ENCODE assay signal across 8 mouse cellular contexts in genomic region chr14:88347177-88347576, GRCm38 (mm10).
DNase-seq lines count a peak whose midpoint lies in the region; ATAC-seq lines count a peak whose summit lies in the region.

No protein-coding gene starts in this region.

- no peaks in the 10 kb centered on the region for H3K27me3 ChIP-seq in forebrain, embryonic 15.5 days
- no peaks in the 10 kb centered on the region for H3K27me3 ChIP-seq in forebrain, embryonic 11.5 days (ENCODE audit: control insufficient read depth, insufficient read depth, low read length)
- no peaks in the 10 kb centered on the region for H3K27me3 ChIP-seq in lung, embryonic 15.5 days
- H3K27me3 ChIP-seq in kidney, embryonic 14.5 days (ENCODE audit: control insufficient read depth, insufficient read depth, low read length) = no peaks in the 10 kb centered on the region

- ATAC-seq in forebrain, embryonic 15.5 days (replicated peaks) = peak; percentile 81
- ATAC-seq in forebrain, embryonic 11.5 days (replicated peaks; ENCODE audit: low FRiP score) = no peak
- peak; percentile 98 for ATAC-seq in lung, embryonic 15.5 days (ENCODE audit: borderline replicate concordance, extremely low read depth, low FRiP score, low TSS enrichment)
- ATAC-seq in kidney, embryonic 14.5 days (ENCODE audit: low FRiP score, low TSS enrichment) = no peak

- no peaks in the 10 kb centered on the region for H3K9me3 ChIP-seq in forebrain, embryonic 15.5 days
- no peaks in the 10 kb centered on the region for H3K9me3 ChIP-seq in forebrain, embryonic 11.5 days (ENCODE audit: control insufficient read depth, low read length)
- H3K9me3 ChIP-seq in lung, embryonic 15.5 days = no peaks in the 10 kb centered on the region
- H3K9me3 ChIP-seq in kidney, embryonic 14.5 days (ENCODE audit: control insufficient read depth, low read length) = no peaks in the 10 kb centered on the region

- no peak overlapping the region for H3K27ac ChIP-seq in forebrain, embryonic 15.5 days (replicated peaks)
- no peak overlapping the region for H3K27ac ChIP-seq in forebrain, embryonic 11.5 days (ENCODE audit: low read depth, low read length)
- no peak overlapping the region for H3K27ac ChIP-seq in lung, embryonic 15.5 days
- H3K27ac ChIP-seq in kidney, embryonic 14.5 days (ENCODE audit: low read depth, low read length) = no peak overlapping the region

- H3K4me2 ChIP-seq in forebrain, embryonic 15.5 days (replicated peaks) = no peak overlapping the region
- H3K4me2 ChIP-seq in forebrain, embryonic 11.5 days (ENCODE audit: low read depth, low read length, severe bottlenecking) = no peak overlapping the region
- no peak overlapping the region for H3K4me2 ChIP-seq in lung, embryonic 15.5 days
- H3K4me2 ChIP-seq in kidney, embryonic 14.5 days (replicated peaks; ENCODE audit: low read depth, low read length) = no peak overlapping the region

- H3K9ac ChIP-seq in forebrain, embryonic 15.5 days (replicated peaks) = no peak overlapping the region
- H3K9ac ChIP-seq in forebrain, embryonic 11.5 days (ENCODE audit: low read length) = no peak overlapping the region
- no peak overlapping the region for H3K9ac ChIP-seq in lung, embryonic 15.5 days
- H3K9ac ChIP-seq in kidney, embryonic 14.5 days (ENCODE audit: low read depth, low read length) = no peak overlapping the region

- H3K36me3 ChIP-seq in forebrain, embryonic 15.5 days = no peaks in the 10 kb centered on the region
- no peaks in the 10 kb centered on the region for H3K36me3 ChIP-seq in forebrain, embryonic 11.5 days (ENCODE audit: control insufficient read depth, insufficient read depth, low read length)
- H3K36me3 ChIP-seq in lung, embryonic 15.5 days = no peaks in the 10 kb centered on the region
- no peaks in the 10 kb centered on the region for H3K36me3 ChIP-seq in kidney, embryonic 14.5 days (ENCODE audit: control insufficient read depth, insufficient read depth, low read length)

- no peak overlapping the region for H3K4me3 ChIP-seq in forebrain, embryonic 15.5 days
- no peak overlapping the region for H3K4me3 ChIP-seq in forebrain, embryonic 11.5 days (ENCODE audit: low read depth, low read length)
- H3K4me3 ChIP-seq in lung, embryonic 15.5 days = no peak overlapping the region
- H3K4me3 ChIP-seq in kidney, embryonic 14.5 days (ENCODE audit: low read length) = no peak overlapping the region

- DNase-seq in forebrain, embryonic 11.5 days (ENCODE audit: low spot score) = no peak
- peak; percentile 87 for DNase-seq in brain, adult 2 months (ENCODE audit: low read depth, low spot score)
- DNase-seq in heart, postnatal 14 days = peak; percentile 7 to 11
- no peak for DNase-seq in MN1 (ENCODE audit: low spot score)
- no peak for DNase-seq in embryo, embryonic 11 days

- 53% methylated on average over 4 of the region's 4 CpGs for WGBS in forebrain, embryonic 15.5 days
- 84% methylated on average over 4 of the region's 4 CpGs for WGBS in forebrain, embryonic 11.5 days
- WGBS in lung, embryonic 15.5 days = 28% methylated on average over 4 of the region's 4 CpGs
- 68% methylated on average over 4 of the region's 4 CpGs for WGBS in kidney, embryonic 14.5 days

- intact Hi-C loops in heart, postnatal 14 days (cut with DNase I) = no loop called here

- no peaks in the 10 kb centered on the region for H3K4me1 ChIP-seq in forebrain, embryonic 15.5 days
- H3K4me1 ChIP-seq in forebrain, embryonic 11.5 days (replicated peaks; ENCODE audit: control insufficient read depth, insufficient read depth, low read length) = no peaks in the 10 kb centered on the region
- H3K4me1 ChIP-seq in lung, embryonic 15.5 days = peaks cover 5% of the 10 kb centered on the region; the same call in 1 of the 2 replicates
- no peaks in the 10 kb centered on the region for H3K4me1 ChIP-seq in kidney, embryonic 14.5 days (ENCODE audit: control insufficient read depth, insufficient read depth, low read length)

Comparison
In these comparisons a context has a peak if more than half of its experiments do, and no peak if none do; other contexts are left out.
1. ATAC-seq: peak in forebrain, embryonic 15.5 days (single experiment) and lung, embryonic 15.5 days (single experiment); none in forebrain, embryonic 11.5 days (single experiment) and kidney, embryonic 14.5 days (single experiment).
2. DNase-seq: peak in brain, adult 2 months (single experiment) and heart, postnatal 14 days (2 of 2); none in forebrain, embryonic 11.5 days (single experiment), MN1 (single experiment) and embryo, embryonic 11 days (single experiment).